Mouse (Mus musculus) hindbrain, embryonic 12.5 days (tissue): ENCODE data around the gene Zfp553. TPM values are rescaled to one million over a fixed set of nuclear protein-coding genes. Genes with fewer than 3 reads are reported as not detected.
"Not testable (repeated sequence)": the region's sequence is repeated elsewhere in the genome, so short reads cannot be mapped to it uniquely, and the experiment has no call there.

Experiments
- ATAC-seq: fragments of 200-750 bp; cut with Nextera tagmentation; 2 replicates; pipeline ENCODE4 v1.8.0; 2017; ENCODE audit warnings: moderate TSS enrichment; ENCODE audit not compliant: low FRiP score
- H3K27ac ChIP-seq: fragments of 300-500 bp; sonication (generic); 2 replicates; pipeline ENCODE4 v1.5.1; 2016; ENCODE audit warnings: mild to moderate bottlenecking
- H3K27me3 ChIP-seq: fragments of 300-500 bp; sonication (generic); 2 replicates; pipeline ENCODE4 v1.6.1; 2016; ENCODE audit warnings: mild to moderate bottlenecking
- H3K36me3 ChIP-seq: fragments of 300-500 bp; sonication (generic); 2 replicates; pipeline ENCODE4 v1.6.1; 2016; ENCODE audit warnings: mild to moderate bottlenecking
- H3K4me1 ChIP-seq: fragments of 300-500 bp; sonication (generic); 2 replicates; pipeline ENCODE4 v1.6.1; 2016
- H3K4me2 ChIP-seq: fragments of 300-500 bp; sonication (generic); replicated peaks from 2 replicates; pipeline ENCODE4 v1.6.1; 2016; ENCODE audit warnings: mild to moderate bottlenecking
- H3K4me3 ChIP-seq: fragments of 300-500 bp; sonication (generic); 2 replicates; pipeline ENCODE4 v1.5.1; 2016; ENCODE audit warnings: mild to moderate bottlenecking
- H3K9ac ChIP-seq: fragments of 300-500 bp; sonication (generic); 2 replicates; pipeline ENCODE4 v1.6.1; 2016; ENCODE audit warnings: mild to moderate bottlenecking, moderate library complexity
- H3K9me3 ChIP-seq: fragments of 300-500 bp; sonication (generic); replicated peaks from 2 replicates; pipeline ENCODE4 v1.6.1; 2016; ENCODE audit warnings: mild to moderate bottlenecking
- WGBS: fragments of 180-500 bp; shearing (Covaris S2); methylation state at CpG from one replicate; pipeline ENCODE4 v1.1.7; 2016; 5-methylcytosine and 5-hydroxymethylcytosine counted together
- polyA plus RNA-seq: library from polyadenylated mRNA; unstranded; fragments of >200 nt; fragmentation: Nextera tagmentation; extraction: Ambion mirVana; gene quantifications from 2 replicates; pipeline ENCODE4 v1.2.1, GENCODE M21; 2016

Zfp553 gene
- polyA plus RNA-seq, 1 experiment from 2014 or later: 67.9 TPM

DNA sequence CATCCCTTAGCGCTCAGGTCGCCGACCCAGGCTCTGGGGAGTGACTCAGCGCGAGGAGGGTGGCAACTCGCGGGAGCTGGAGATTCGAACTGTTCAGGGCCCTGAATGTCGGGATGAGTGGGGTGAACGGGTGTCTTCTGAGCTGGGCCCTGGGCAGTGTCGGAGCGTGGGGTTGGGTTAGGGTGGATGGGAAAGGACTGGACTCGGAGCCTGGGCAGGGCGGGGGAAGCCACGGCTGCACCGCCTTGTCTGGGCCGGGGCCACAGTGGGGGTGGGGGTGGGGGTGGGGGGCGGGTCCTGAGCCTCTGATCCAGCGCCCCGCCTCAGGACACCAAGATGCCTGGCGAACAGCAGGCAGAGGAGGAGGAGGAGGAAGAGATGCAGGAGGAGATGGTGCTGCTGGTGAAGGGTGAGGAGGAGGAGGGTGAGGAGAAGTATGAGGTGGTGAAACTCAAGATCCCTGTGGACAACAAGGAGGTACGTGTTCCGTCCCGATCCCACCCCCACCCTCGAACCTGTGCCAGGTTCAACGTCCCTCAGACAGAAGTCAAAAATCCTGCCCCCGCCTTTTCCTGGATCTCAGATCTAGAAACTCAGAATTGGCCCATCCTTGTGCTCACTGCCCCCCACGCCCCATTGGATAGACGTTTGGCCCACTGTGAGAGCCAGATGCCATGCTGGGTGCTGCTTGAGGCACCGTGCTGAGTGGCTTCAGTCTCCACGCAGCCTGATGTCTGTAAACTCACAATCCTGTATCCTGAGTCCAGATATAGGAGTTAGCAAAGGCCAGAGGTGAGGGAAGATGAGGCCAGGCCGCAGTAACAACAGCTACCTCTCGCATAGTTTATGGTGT is 12.0 kb downstream of the Zfp553 start:
- H3K9me3 ChIP-seq: no peaks in the 10 kb centered on the region
- peaks cover 25% of the 10 kb centered on the region for H3K4me1 ChIP-seq
- peak; percentile 78 for ATAC-seq
- peaks cover 18% of the 10 kb centered on the region; the same call in 1 of the 2 replicates for H3K36me3 ChIP-seq
- 13% methylated on average over 32 of the region's 33 CpGs for WGBS
- peak overlapping the region; percentile 83 for H3K4me3 ChIP-seq
- peak overlapping the region; percentile 88 for H3K4me2 ChIP-seq
- H3K27ac ChIP-seq: peak overlapping the region; percentile 84
- no peaks in the 10 kb centered on the region for H3K27me3 ChIP-seq
- peak overlapping the region; percentile 91 for H3K9ac ChIP-seq

DNA sequence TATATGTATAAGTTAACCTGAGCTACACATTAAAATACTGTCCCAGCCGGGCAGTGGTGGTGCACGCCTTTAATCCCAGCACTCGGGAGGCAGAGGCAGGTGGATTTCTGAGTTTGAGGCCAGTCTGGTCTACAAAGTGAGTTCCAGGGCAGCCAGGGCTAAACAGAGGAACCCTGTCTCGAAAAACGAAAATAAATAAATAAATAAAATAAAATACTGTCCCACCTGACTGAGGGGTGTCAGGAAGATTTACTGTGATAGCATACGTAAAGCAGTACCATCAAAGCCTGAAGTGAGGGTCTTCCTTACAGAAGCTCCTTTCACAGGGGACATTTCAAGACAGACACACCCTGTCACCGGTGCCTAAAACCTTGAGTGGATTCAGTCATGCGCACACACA is 17.6 kb downstream of the Zfp553 start:
- WGBS: 92% methylated on average over 8 of the region's 8 CpGs
- peaks cover 19% of the 10 kb centered on the region; the same call in 1 of the 2 replicates for H3K36me3 ChIP-seq
- not testable (repeated sequence) for H3K9ac ChIP-seq, H3K4me3 ChIP-seq, H3K27me3 ChIP-seq, H3K9me3 ChIP-seq, H3K27ac ChIP-seq, ATAC-seq, H3K4me2 ChIP-seq
- H3K4me1 ChIP-seq: peaks cover 24% of the 10 kb centered on the region

DNA sequence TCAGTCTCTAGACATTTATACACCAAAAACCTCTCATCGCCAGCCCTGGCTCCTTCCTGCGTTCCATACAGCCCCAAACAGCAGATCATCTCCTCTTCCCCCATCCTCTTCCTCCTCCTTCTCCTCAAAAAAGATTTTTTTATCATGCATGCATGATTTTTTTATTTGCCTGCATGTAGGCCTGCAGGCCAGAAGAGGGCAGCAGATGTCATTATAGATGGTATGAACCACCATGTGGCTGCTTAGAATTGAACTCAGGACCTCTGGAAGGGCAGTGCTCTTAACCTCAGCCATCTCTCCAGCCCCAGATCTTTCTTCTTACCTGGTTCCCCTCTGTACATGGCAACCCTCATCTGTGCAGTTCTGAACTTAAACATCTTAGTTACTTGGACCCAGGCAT is 19.6 kb downstream of the Zfp553 start:
- no peak for ATAC-seq
- WGBS: 83% methylated on average over 2 of the region's 2 CpGs
- Histone ChIP-seq H3K9ac (no peak overlapping the region), H3K27me3 (no peaks in the 10 kb centered on the region), H3K36me3 (peaks cover 22% of the 10 kb centered on the region), H3K4me1 (peaks cover 12% of the 10 kb centered on the region), H3K27ac (no peak overlapping the region), H3K4me3 (no peak overlapping the region), H3K9me3 (no peaks in the 10 kb centered on the region), H3K4me2 (no peak overlapping the region)

DNA sequence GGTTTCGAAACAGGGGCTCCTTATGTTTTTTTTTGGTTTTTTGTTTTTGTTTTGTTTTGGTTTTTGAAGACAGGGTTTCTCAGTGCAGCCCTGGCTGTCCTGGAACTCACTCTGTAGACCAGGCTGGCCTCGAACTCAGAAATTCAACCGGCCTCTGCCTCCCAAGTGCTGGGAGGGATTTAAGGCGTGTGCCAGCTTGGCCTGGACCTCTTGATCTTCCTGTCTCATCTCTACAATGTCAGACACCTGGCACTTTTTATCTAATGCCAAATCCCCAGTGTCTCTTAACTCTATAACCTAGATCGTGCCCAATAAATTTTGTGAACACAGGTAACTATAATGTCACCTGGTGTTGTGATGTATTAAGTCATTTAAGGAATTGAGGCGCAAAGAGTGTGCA is 20.5 kb downstream of the Zfp553 start:
- H3K9ac ChIP-seq: peak overlapping the region; percentile 78
- WGBS: 86% methylated on average over 6 of the region's 6 CpGs
- ATAC-seq: no peak; the same call in 1 of the 2 replicates

DNA sequence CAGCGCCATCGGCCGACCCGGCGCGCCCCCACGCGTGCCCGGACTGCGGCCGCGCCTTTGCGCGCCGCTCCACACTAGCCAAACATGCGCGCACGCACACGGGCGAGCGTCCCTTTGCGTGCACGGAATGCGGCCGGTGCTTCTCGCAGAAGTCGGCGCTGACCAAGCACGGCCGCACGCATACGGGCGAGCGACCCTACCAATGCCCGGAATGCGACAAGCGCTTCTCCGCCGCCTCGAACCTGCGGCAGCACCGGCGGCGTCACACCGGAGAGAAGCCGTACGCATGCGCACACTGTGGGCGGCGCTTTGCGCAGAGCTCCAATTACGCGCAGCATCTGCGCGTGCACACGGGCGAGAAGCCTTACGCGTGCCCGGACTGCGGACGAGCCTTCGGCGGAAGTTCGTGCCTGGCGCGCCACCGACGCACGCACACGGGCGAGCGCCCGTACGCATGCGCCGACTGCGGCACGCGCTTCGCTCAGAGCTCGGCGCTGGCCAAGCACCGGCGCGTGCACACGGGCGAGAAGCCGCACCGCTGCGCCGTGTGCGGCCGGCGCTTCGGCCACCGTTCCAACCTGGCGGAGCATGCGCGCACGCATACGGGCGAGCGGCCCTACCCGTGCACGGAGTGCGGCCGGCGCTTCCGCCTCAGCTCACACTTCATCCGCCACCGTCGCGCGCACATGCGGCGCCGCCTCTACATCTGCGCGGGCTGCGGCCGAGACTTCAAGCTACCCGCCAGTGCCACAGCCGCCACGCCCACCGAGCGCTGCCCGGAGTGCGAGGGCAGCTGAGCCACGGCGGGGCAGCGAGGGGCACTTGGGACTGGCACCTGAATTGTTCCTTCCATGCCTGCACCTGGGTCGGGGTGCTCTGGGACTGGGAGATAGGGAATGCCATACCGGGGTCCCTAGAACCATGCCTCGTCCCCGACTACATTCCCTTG is 21.2 kb downstream of the Zfp553 start:
- 1% methylated on average over 135 of the region's 136 CpGs for WGBS
- no peaks in the 10 kb centered on the region for H3K9me3 ChIP-seq
- H3K36me3 ChIP-seq: peaks cover 22% of the 10 kb centered on the region
- H3K9ac ChIP-seq: peak overlapping the region; percentile 78
- H3K4me2 ChIP-seq: peak overlapping the region; percentile 88
- H3K4me1 ChIP-seq: peaks cover 14% of the 10 kb centered on the region
- H3K27ac ChIP-seq: peak overlapping the region; percentile 87
- H3K4me3 ChIP-seq: peak overlapping the region; percentile 60
- ATAC-seq: peak; percentile 95
- H3K27me3 ChIP-seq: no peaks in the 10 kb centered on the region

More for the DNA sequence above, 20.5 kb downstream of the Zfp553 start:
- Histone ChIP-seq H3K27ac (peak overlapping the region; percentile 87), H3K4me1 (peaks cover 12% of the 10 kb centered on the region), H3K9me3 (no peaks in the 10 kb centered on the region), H3K4me3 (peak overlapping the region; percentile 60), H3K27me3 (no peaks in the 10 kb centered on the region), H3K36me3 (peaks cover 22% of the 10 kb centered on the region), H3K4me2 (peak overlapping the region; percentile 88)

DNA sequence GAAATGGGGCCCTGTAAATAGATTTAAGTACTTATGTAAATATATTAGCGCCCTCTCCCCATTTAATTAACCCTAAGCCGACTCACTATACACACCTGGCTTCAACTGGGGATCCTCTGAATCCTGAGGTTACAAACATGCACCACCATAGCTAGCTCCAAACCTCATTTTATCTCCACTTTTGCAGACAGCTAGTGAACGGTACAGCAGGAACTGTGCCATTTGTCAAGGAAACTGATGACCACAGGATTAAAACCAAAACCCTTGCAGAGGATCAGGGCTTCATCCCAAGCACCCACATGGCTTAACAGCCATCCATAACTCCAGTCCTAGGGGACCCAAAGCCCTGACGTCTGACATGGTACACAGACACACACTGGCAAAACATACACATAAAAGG is 22.1 kb downstream of the Zfp553 start:
- Histone ChIP-seq H3K27ac (peak overlapping the region; percentile 87; the same call in 1 of the 2 replicates), H3K4me1 (peaks cover 23% of the 10 kb centered on the region), H3K9ac (peak overlapping the region; percentile 78), H3K36me3 (peaks cover 13% of the 10 kb centered on the region), H3K4me2 (peak overlapping the region; percentile 88), H3K27me3 (no peaks in the 10 kb centered on the region), H3K4me3 (peak overlapping the region; percentile 60), H3K9me3 (no peaks in the 10 kb centered on the region)
- 39% methylated on average over 4 of the region's 4 CpGs for WGBS
- ATAC-seq: no peak

DNA sequence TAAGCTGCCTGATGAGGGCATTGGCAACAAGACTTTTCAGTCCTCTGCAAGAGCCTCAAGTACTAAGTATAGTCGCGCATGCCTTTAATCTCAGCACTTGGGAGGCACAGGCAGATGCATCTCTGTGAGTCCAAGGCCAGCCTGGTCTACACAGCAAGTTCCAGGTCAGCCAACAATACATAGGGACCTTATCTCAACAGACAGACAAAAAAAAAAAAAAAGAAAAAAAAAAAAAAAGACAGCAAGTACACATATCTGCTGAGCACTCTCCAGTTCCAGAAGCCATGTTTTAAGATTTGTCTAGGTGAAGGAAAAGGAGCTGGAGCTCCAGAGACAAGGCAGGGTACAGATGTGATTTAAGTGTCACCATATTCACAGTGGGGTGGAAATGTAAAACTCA is 23.1 kb downstream of the Zfp553 start:
- no peaks in the 10 kb centered on the region for H3K9me3 ChIP-seq
- H3K27me3 ChIP-seq: no peaks in the 10 kb centered on the region
- 95% methylated on average over 2 of the region's 2 CpGs for WGBS
- no peak overlapping the region for H3K4me2 ChIP-seq
- peaks cover 25% of the 10 kb centered on the region for H3K4me1 ChIP-seq
- no peak overlapping the region for H3K9ac ChIP-seq
- peaks cover 13% of the 10 kb centered on the region for H3K36me3 ChIP-seq
- ATAC-seq: no peak
- H3K27ac ChIP-seq: no peak overlapping the region
- no peak overlapping the region for H3K4me3 ChIP-seq

DNA sequence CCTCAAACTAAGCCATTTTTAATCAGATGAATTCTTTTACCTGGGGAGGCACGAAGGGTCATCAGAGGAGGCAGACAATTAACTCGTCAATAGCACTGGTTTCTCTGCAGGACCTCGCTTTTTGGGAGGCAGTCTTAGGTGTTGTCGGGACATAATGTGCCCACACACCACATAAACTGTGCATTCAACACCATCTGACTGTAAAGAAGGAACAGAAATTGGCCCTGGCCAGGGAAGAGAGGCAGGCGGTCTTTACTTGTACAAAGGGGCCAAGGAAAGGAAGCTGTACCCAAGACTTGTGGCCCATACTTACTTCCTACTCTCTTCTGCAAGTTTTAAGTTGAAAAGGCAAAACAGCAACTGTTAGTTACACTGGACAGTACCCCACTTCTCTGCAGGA is 23.7 kb downstream of the Zfp553 start:
- Histone ChIP-seq H3K4me2 (no peak overlapping the region), H3K9me3 (no peaks in the 10 kb centered on the region), H3K4me3 (no peak overlapping the region), H3K27ac (no peak overlapping the region), H3K27me3 (no peaks in the 10 kb centered on the region), H3K4me1 (peaks cover 29% of the 10 kb centered on the region), H3K9ac (no peak overlapping the region), H3K36me3 (peaks cover 13% of the 10 kb centered on the region)
- ATAC-seq: no peak
- 91% methylated on average over 5 of the region's 5 CpGs for WGBS

DNA sequence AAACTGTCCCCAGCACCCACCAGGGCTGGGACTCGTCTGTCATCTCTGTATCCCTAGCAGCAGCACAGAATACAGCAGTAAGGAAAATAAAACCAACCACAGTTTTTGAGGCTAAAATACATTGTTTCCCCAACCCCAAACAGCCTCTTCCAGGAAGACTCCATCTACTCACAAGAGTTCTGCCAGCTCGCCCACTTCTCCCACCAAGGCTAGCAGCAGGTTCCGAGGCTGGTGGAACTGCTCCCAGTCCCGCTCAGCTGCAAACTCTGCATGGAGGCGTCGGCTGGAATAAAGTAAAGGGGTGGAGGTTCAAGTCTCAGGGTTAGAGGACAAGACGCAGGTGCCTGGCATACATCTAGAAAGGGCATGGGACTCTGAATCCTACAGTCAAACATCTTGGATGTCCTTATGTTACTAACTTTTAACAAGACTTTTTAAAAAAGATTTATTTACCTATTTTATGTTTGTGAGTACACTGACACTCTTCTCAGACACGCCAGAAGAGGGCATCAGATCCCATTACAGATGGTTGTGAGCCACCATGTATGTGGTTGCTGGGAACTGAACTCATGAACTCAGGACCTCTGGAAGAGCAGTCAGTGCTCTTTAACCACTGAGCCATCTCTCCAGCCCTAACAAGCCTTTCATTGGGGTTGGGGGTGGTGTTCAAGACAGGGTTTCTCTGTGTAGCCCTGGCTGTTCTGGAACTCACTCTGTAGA is 26.5 kb downstream of the Zfp553 start:
- H3K4me2 ChIP-seq: peak overlapping the region; percentile 81
- peak overlapping the region; percentile 66 for H3K9ac ChIP-seq
- H3K4me1 ChIP-seq: peaks cover 26% of the 10 kb centered on the region
- peaks cover 13% of the 10 kb centered on the region for H3K36me3 ChIP-seq
- H3K27me3 ChIP-seq: no peaks in the 10 kb centered on the region
- no peak overlapping the region for H3K27ac ChIP-seq
- ATAC-seq: no peak
- no peaks in the 10 kb centered on the region for H3K9me3 ChIP-seq
- peak overlapping the region; percentile 68 for H3K4me3 ChIP-seq
- 78% methylated on average over 8 of the region's 8 CpGs for WGBS

DNA sequence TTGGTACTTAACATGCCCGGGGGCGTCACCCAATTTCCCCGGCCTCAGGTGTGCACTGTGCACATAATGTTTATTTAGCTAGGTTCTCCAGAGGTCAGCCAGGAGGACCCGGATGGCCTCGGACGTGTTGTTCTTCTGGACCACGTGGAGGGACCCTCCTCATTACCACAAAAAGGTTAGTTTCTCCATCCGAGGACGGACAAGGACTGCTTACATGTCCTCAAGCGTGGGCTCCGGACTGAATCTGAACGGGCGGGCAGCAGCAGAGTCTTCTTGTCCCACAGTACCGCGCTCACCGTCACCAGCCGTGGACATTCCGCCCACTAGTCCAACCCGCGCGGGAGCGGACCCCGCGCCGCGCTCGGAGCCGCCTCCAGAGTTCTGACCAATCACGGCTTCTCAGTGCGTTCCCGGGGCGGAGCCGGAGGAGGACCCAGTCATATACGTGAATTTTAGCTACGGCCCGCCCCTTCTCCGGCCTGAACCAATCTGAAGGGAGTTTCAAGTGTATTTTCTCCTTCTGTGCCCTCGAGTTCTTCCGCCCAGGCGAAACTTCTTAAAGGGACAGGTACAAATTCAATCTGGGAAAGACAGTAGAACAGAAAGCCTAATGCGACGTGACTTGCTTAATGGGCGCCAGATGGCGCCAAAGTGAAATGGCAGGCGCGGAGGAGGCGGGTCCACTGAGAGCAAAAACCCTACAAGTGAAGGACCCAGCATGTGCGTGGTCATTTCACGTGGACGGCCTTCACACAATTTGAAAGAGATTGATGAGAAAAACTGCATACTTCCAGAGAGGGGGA is 27.6 kb downstream of the Zfp553 start, which contains the start of gene Dctpp1:
Gene Dctpp1, minus strand, starts transcription at position 401 of the 803 bp plus-strand sequence.
- H3K27ac ChIP-seq: 0 out of 2 replicates have a peak within 1 kb of the TSS, but pooled peaks have one; percentile 40
- under 1% methylated on average over 50 of the region's 50 CpGs for WGBS

More for the DNA sequence above, 27.6 kb downstream of the Zfp553 start, which contains the start of gene Dctpp1:
- peaks cover 17% of the 10 kb centered on the region for H3K4me1 ChIP-seq
- peak within 1 kb of the TSS; percentile 81 for H3K4me2 ChIP-seq
- H3K9me3 ChIP-seq: no peaks in the 10 kb centered on the region
- H3K4me3 ChIP-seq: peak within 1 kb of the TSS; percentile 68
- H3K36me3 ChIP-seq: peaks cover 13% of the 10 kb centered on the region
- H3K27me3 ChIP-seq: no peaks in the 10 kb centered on the region
- ATAC-seq: peak; percentile 99
- peak within 1 kb of the TSS; percentile 66 for H3K9ac ChIP-seq
